Mouse (Mus musculus) hindbrain, embryonic 13.5 days (tissue): ENCODE measurements around the gene Zfyve19. TPM values are rescaled to one million over a fixed set of nuclear protein-coding genes. Genes with fewer than 3 reads are reported as not detected.

Experiments
- ATAC-seq: fragments of 200-750 bp; cut with Nextera tagmentation; 2 replicates; pipeline ENCODE4 v1.8.0; 2017; ENCODE audit warnings: moderate TSS enrichment; ENCODE audit not compliant: low FRiP score
- H3K27ac ChIP-seq: fragments of 300-500 bp; sonication (generic); 2 replicates; pipeline ENCODE4 v1.5.1; 2015; ENCODE audit warnings: inconsistent platforms, mild to moderate bottlenecking, moderate library complexity
- H3K27me3 ChIP-seq: fragments of 300-500 bp; sonication (generic); 2 replicates; pipeline ENCODE4 v1.6.1; 2015; ENCODE audit warnings: mild to moderate bottlenecking, inconsistent platforms
- H3K36me3 ChIP-seq: fragments of 300-500 bp; sonication (generic); 2 replicates; pipeline ENCODE4 v1.6.1; 2015; ENCODE audit warnings: mild to moderate bottlenecking, inconsistent platforms
- H3K4me1 ChIP-seq: fragments of 300-500 bp; sonication (generic); replicated peaks from 2 replicates; pipeline ENCODE4 v1.6.1; 2015; ENCODE audit warnings: inconsistent platforms
- H3K4me2 ChIP-seq: fragments of 300-500 bp; sonication (generic); 2 replicates; pipeline ENCODE4 v1.6.1; 2015; ENCODE audit warnings: inconsistent platforms, mild to moderate bottlenecking, moderate library complexity
- H3K4me3 ChIP-seq: fragments of 300-500 bp; sonication (generic); 2 replicates; pipeline ENCODE4 v1.5.1; 2015; ENCODE audit warnings: mild to moderate bottlenecking, inconsistent platforms
- H3K9ac ChIP-seq: fragments of 300-500 bp; sonication (generic); 2 replicates; pipeline ENCODE4 v1.6.1; 2015; ENCODE audit warnings: mild to moderate bottlenecking, inconsistent platforms
- H3K9me3 ChIP-seq: fragments of 300-500 bp; sonication (generic); 2 replicates; pipeline ENCODE4 v1.6.1; 2016; ENCODE audit warnings: inconsistent platforms
- WGBS: fragments of 180-500 bp; shearing (Covaris S2); methylation state at CpG from one replicate; pipeline ENCODE4 v1.1.7; 2015; 5-methylcytosine and 5-hydroxymethylcytosine counted together
- polyA plus RNA-seq: library from polyadenylated mRNA; unstranded; fragments of >200 nt; fragmentation: Nextera tagmentation; extraction: Ambion mirVana; gene quantifications from 2 replicates; pipeline ENCODE4 v1.2.1, GENCODE M21; 2015

Gene Zfyve19
- polyA plus RNA-seq, 1 experiment from 2014 or later: 57.5 TPM

GRCm38 (mm10) chr2:119173991-119174651, 34.3 kb upstream of the Zfyve19 start, which contains the start of gene Gm14137:
Gene Gm14137 (plus strand): TSS chr2:119174509.
- H3K36me3 ChIP-seq: peaks cover 38% of the 10 kb centered on the region
- peaks cover 10% of the 10 kb centered on the region for H3K27me3 ChIP-seq
- no peak within 1 kb of the TSS for H3K4me3 ChIP-seq
- H3K4me1 ChIP-seq: peaks cover 39% of the 10 kb centered on the region
- no peaks in the 10 kb centered on the region for H3K9me3 ChIP-seq
- peak within 1 kb of the TSS; percentile 53 for H3K9ac ChIP-seq
- ATAC-seq: 0 out of 2 replicates have a peak, but pooled peaks have one; percentile 15
- peak within 1 kb of the TSS; percentile 61 for H3K27ac ChIP-seq
- H3K4me2 ChIP-seq: no peak within 1 kb of the TSS
- WGBS: 41% methylated on average over 8 of the region's 8 CpGs

- ATAC-seq: no peak
- Histone ChIP-seq H3K27me3 (peaks cover 3% of the 10 kb centered on the region; the same call in 1 of the 2 replicates), H3K4me2 (no peak overlapping the region), H3K4me1 (peaks cover 39% of the 10 kb centered on the region), H3K9ac (no peak overlapping the region; the same call in 1 of the 2 replicates), H3K4me3 (no peak overlapping the region), H3K9me3 (no peaks in the 10 kb centered on the region), H3K36me3 (peaks cover 45% of the 10 kb centered on the region), H3K27ac (no peak overlapping the region)
- 57% methylated on average over 14 of the region's 14 CpGs for WGBS
Measured at GRCm38 (mm10) chr2:119174866-119175265, 33.6 kb upstream of the Zfyve19 start.

GRCm38 (mm10) chr2:119175614-119176013, 32.8 kb upstream of the Zfyve19 start:
- Histone ChIP-seq H3K4me3 (no peak overlapping the region), H3K36me3 (peaks cover 53% of the 10 kb centered on the region), H3K9ac (no peak overlapping the region), H3K4me2 (no peak overlapping the region), H3K4me1 (peaks cover 39% of the 10 kb centered on the region), H3K9me3 (no peaks in the 10 kb centered on the region), H3K27ac (no peak overlapping the region), H3K27me3 (no peaks in the 10 kb centered on the region; the same call in 1 of the 2 replicates)
- no peak for ATAC-seq
- WGBS: 77% methylated on average over 6 of the region's 6 CpGs

DNA sequence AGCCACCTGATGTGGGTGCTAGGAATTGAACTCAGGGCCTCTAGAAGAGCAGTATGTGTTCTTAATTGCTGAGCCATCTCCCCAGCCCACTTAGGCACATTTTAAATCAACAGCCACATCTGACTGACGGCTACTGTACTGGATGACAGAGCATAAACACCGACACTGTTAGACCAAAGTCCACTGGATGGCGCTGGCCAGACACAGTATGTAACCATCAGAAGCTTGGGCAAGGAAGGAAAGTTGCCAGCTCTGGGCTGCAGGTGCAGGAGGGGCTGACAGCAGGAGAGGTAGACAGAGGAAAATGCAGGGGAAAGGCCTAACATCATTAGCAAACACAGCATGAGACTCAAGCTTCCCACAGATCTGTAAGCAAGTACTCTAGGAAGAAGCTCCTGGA, 31.7 kb upstream of the Zfyve19 start:
- Histone ChIP-seq H3K4me1 (peaks cover 34% of the 10 kb centered on the region), H3K27ac (no peak overlapping the region), H3K4me2 (no peak overlapping the region), H3K4me3 (no peak overlapping the region), H3K9me3 (no peaks in the 10 kb centered on the region), H3K9ac (no peak overlapping the region), H3K36me3 (peaks cover 58% of the 10 kb centered on the region), H3K27me3 (no peaks in the 10 kb centered on the region; the same call in 1 of the 2 replicates)
- ATAC-seq: no peak
- WGBS: 56% methylated on average over 3 of the region's 3 CpGs

- Histone ChIP-seq H3K4me2 (no peak overlapping the region), H3K4me3 (no peak overlapping the region), H3K4me1 (peaks cover 27% of the 10 kb centered on the region), H3K27me3 (no peaks in the 10 kb centered on the region; the same call in 1 of the 2 replicates), H3K36me3 (peaks cover 58% of the 10 kb centered on the region), H3K9ac (no peak overlapping the region), H3K9me3 (no peaks in the 10 kb centered on the region), H3K27ac (no peak overlapping the region)
- ATAC-seq: no peak
- 94% methylated on average over 5 of the region's 5 CpGs for WGBS
Measured at GRCm38 (mm10) chr2:119177384-119177939, 31.0 kb upstream of the Zfyve19 start.

DNA sequence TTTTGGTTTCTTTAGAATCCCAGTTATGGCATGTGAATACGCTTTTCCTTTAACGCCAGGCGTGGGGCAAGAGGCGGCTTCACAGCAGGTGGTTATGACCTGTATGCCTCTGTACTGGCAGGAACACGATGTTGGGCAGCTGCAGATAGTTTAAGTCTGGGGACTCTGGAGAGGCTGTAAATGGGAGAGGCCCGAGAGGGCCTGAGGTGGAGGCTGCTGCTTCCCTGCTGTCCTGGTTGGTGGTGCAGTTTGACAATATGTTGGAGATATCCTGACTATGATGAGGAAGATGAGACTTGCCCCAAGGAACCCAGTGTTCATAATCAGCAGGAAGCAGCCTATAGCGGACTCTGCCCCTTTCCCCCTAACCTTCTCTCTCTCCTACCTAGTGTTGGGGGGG, 25.5 kb upstream of the Zfyve19 start:
- Histone ChIP-seq H3K36me3 (peaks cover 64% of the 10 kb centered on the region), H3K9ac (no peak overlapping the region)
- 84% methylated on average over 7 of the region's 7 CpGs for WGBS

GRCm38 (mm10) chr2:119189029-119189710, 19.2 kb upstream of the Zfyve19 start:
- Histone ChIP-seq H3K27ac (no peak overlapping the region), H3K4me3 (peak overlapping the region; percentile 20), H3K9ac (no peak overlapping the region), H3K4me2 (peak overlapping the region; percentile 51), H3K27me3 (no peaks in the 10 kb centered on the region), H3K36me3 (peaks cover 13% of the 10 kb centered on the region), H3K4me1 (peaks cover 9% of the 10 kb centered on the region), H3K9me3 (no peaks in the 10 kb centered on the region)
- WGBS: 6% methylated on average over 15 of the region's 15 CpGs
- ATAC-seq: peak; percentile 82

More for the DNA sequence above, 25.5 kb upstream of the Zfyve19 start:
- Histone ChIP-seq H3K4me1 (no peaks in the 10 kb centered on the region), H3K4me2 (no peak overlapping the region), H3K27me3 (no peaks in the 10 kb centered on the region), H3K9me3 (no peaks in the 10 kb centered on the region), H3K27ac (no peak overlapping the region), H3K4me3 (no peak overlapping the region)
- no peak for ATAC-seq

- no peak for ATAC-seq
- no peak overlapping the region for H3K4me2 ChIP-seq
- H3K9me3 ChIP-seq: no peaks in the 10 kb centered on the region
- 91% methylated on average over 5 of the region's 5 CpGs for WGBS
- no peak overlapping the region for H3K4me3 ChIP-seq
- no peak overlapping the region for H3K27ac ChIP-seq
- H3K4me1 ChIP-seq: peaks cover 9% of the 10 kb centered on the region
- no peak overlapping the region for H3K9ac ChIP-seq
- H3K27me3 ChIP-seq: no peaks in the 10 kb centered on the region
- H3K36me3 ChIP-seq: no peaks in the 10 kb centered on the region
Measured at GRCm38 (mm10) chr2:119190969-119191368, 17.4 kb upstream of the Zfyve19 start.

DNA sequence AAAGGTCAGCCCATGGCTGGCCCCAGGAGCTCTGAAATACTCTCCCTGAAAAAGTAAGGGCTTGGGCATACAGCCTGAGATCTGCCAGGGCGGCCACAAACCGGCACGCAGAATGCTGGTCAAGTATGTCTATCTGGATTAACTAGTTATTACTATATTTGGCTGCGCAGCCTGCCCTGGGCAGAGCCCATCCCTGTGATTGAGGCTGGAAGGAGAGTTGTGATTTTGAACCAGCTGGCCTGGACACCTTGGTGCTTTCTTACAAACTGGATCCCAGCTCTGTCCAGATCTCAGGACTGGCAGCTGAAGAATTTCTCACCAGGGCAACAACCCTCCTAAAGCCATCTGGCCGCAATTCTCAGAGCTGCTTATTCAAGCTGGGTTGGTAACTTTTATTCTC, 14.3 kb upstream of the Zfyve19 start:
- WGBS: 89% methylated on average over 5 of the region's 5 CpGs
- no peak for ATAC-seq
- no peak overlapping the region for H3K4me2 ChIP-seq
- no peak overlapping the region for H3K9ac ChIP-seq
- H3K4me3 ChIP-seq: no peak overlapping the region
- no peaks in the 10 kb centered on the region for H3K27me3 ChIP-seq
- H3K27ac ChIP-seq: no peak overlapping the region
- H3K4me1 ChIP-seq: peaks cover 13% of the 10 kb centered on the region
- H3K36me3 ChIP-seq: no peaks in the 10 kb centered on the region
- no peaks in the 10 kb centered on the region for H3K9me3 ChIP-seq

GRCm38 (mm10) chr2:119196316-119197108, 11.9 kb upstream of the Zfyve19 start:
- no peak overlapping the region for H3K4me2 ChIP-seq
- no peaks in the 10 kb centered on the region for H3K27me3 ChIP-seq
- H3K27ac ChIP-seq: no peak overlapping the region
- peaks cover 15% of the 10 kb centered on the region for H3K4me1 ChIP-seq
- 37% methylated on average over 4 of the region's 4 CpGs for WGBS
- ATAC-seq: no peak
- no peaks in the 10 kb centered on the region for H3K36me3 ChIP-seq
- no peak overlapping the region for H3K4me3 ChIP-seq
- H3K9ac ChIP-seq: no peak overlapping the region
- H3K9me3 ChIP-seq: no peaks in the 10 kb centered on the region

DNA sequence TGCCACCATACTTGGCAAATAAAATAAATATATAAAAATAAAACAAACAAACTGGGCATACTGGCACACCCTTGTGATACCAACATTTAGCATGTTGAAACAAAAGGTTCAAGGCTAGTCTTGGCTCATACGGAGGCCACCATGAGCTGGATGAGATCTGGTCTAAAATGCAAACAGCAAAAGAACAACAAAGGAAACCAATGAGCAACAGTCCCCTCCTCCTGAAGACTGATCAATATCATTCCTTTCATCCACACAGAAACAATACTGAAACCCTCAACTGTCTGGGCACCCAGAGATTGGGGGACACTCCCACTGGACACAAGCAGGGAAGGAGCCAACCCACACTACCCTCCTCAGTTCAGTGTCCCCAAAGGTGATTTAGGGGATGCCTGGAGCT, 10.9 kb upstream of the Zfyve19 start:
- Histone ChIP-seq H3K9ac (no peak overlapping the region), H3K36me3 (no peaks in the 10 kb centered on the region), H3K4me3 (no peak overlapping the region), H3K9me3 (no peaks in the 10 kb centered on the region), H3K27ac (no peak overlapping the region), H3K4me2 (no peak overlapping the region), H3K27me3 (no peaks in the 10 kb centered on the region), H3K4me1 (peaks cover 15% of the 10 kb centered on the region)
- no peak for ATAC-seq
- WGBS: 75% methylated on average over 1 of the region's 1 CpGs

DNA sequence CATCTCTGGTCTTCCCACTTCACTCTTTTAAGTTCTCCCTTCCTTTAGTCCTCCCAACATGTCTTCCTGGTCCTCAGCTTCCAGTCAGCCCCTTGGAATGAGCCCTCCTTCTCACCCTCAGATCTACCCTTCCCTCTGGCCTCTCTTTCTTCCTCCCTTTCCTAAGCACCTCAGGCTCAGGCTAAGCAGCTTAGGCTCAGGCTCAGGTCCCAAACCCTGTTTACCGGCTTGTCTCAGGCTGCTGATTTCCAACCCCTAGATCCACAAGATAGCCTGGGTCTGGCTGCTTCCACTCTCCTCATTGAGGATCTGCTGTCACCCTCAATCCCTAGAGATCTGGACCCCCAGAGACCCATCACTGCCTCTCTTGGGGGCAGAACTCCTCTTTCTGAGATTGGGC, 10.4 kb upstream of the Zfyve19 start:
- ATAC-seq: no peak
- Histone ChIP-seq H3K4me3 (no peak overlapping the region), H3K36me3 (no peaks in the 10 kb centered on the region), H3K27me3 (no peaks in the 10 kb centered on the region), H3K4me2 (no peak overlapping the region), H3K27ac (no peak overlapping the region), H3K9ac (no peak overlapping the region), H3K9me3 (no peaks in the 10 kb centered on the region), H3K4me1 (peaks cover 19% of the 10 kb centered on the region)
- 64% methylated on average over 1 of the region's 1 CpGs for WGBS
